Comparison of ENCODE assay signal across 18 mouse cellular contexts in genomic region chr9:74811437-74811836, GRCm38 (mm10). TPM values are rescaled to one million over a fixed set of nuclear protein-coding genes. Genes with fewer than 3 reads are reported as not detected.
DNase-seq lines count a peak whose midpoint lies in the region; ATAC-seq lines count a peak whose summit lies in the region.
"Had no signal": no experiment of that assay in that cellular context is flagged by ENCODE, and none has a peak within 500 bp of the region (broad histone marks: within the 10 kb centered on the region; RNA-seq: fewer than 3 reads in every experiment).

No protein-coding gene starts in this region.

- peak overlapping the region; percentile 42 for H3K4me2 ChIP-seq in heart, embryonic 16.5 days (ENCODE audit: low read depth, low read length)
- peak overlapping the region; percentile 30 for H3K4me2 ChIP-seq in forebrain, embryonic 13.5 days
- H3K4me2 ChIP-seq in midbrain, embryonic 15.5 days = no peak overlapping the region
- H3K4me2 ChIP-seq: limb, embryonic 15.5 days had no signal

- no peak overlapping the region for H3K9ac ChIP-seq in heart, embryonic 16.5 days (ENCODE audit: low read length)
- H3K9ac ChIP-seq in forebrain, embryonic 13.5 days = peak overlapping the region; percentile 21; the same call in 1 of the 2 replicates
- H3K9ac ChIP-seq in midbrain, embryonic 15.5 days = no peak overlapping the region
- H3K9ac ChIP-seq: limb, embryonic 15.5 days; liver, postnatal 0 days had no signal

- H3K27ac ChIP-seq in heart, embryonic 16.5 days (ENCODE audit: low read length) = no peak overlapping the region
- no peak overlapping the region for H3K27ac ChIP-seq in forebrain, embryonic 13.5 days
- H3K27ac ChIP-seq in midbrain, embryonic 15.5 days = no peak overlapping the region
- H3K27ac ChIP-seq: limb, embryonic 15.5 days; stomach, postnatal 0 days had no signal

- no peak overlapping the region for H3K4me3 ChIP-seq in heart, embryonic 16.5 days (ENCODE audit: low read length)
- no peak overlapping the region for H3K4me3 ChIP-seq in forebrain, embryonic 13.5 days
- no peak overlapping the region for H3K4me3 ChIP-seq in midbrain, embryonic 15.5 days
- H3K4me3 ChIP-seq: limb, embryonic 15.5 days had no signal

- 30% methylated on average over 8 of the region's 8 CpGs for WGBS in heart, embryonic 16.5 days
- 4% methylated on average over 8 of the region's 8 CpGs for WGBS in forebrain, embryonic 13.5 days
- 7% methylated on average over 8 of the region's 8 CpGs for WGBS in midbrain, embryonic 15.5 days

- intact Hi-C loops in heart, postnatal 36 days (cut with DNase I) = no loop called here

- peaks cover 9% of the 10 kb centered on the region; the same call in 1 of the 2 replicates for H3K27me3 ChIP-seq in heart, embryonic 16.5 days (ENCODE audit: control insufficient read depth, insufficient read depth, low read length)
- H3K27me3 ChIP-seq in forebrain, embryonic 13.5 days = 0 out of 2 replicates have a peak, but pooled peaks cover 6% of the 10 kb centered on the region
- H3K27me3 ChIP-seq in midbrain, embryonic 15.5 days (replicated peaks) = no peaks in the 10 kb centered on the region
- H3K27me3 ChIP-seq: limb, embryonic 15.5 days had no signal

- H3K4me1 ChIP-seq in heart, embryonic 16.5 days (ENCODE audit: control insufficient read depth, insufficient read depth, low read length) = peaks cover 8% of the 10 kb centered on the region
- H3K4me1 ChIP-seq in forebrain, embryonic 13.5 days = peaks cover 18% of the 10 kb centered on the region
- peaks cover 11% of the 10 kb centered on the region for H3K4me1 ChIP-seq in midbrain, embryonic 15.5 days
- H3K4me1 ChIP-seq: limb, embryonic 15.5 days had no signal

- H3K9me3 ChIP-seq in heart, embryonic 16.5 days (replicated peaks; ENCODE audit: control insufficient read depth, low read length) = no peaks in the 10 kb centered on the region
- no peaks in the 10 kb centered on the region for H3K9me3 ChIP-seq in forebrain, embryonic 13.5 days (replicated peaks)
- no peaks in the 10 kb centered on the region for H3K9me3 ChIP-seq in midbrain, embryonic 15.5 days
- H3K9me3 ChIP-seq: limb, embryonic 15.5 days had no signal

- no peak for ATAC-seq in heart, embryonic 16.5 days (replicated peaks; ENCODE audit: extremely low read depth, insufficient read depth, low FRiP score)
- peak; percentile 51; the same call in 1 of the 2 replicates for ATAC-seq in forebrain, embryonic 13.5 days
- 0 out of 2 replicates have a peak, but pooled peaks have one; percentile 42 for ATAC-seq in midbrain, embryonic 15.5 days (replicated peaks)
- ATAC-seq: inflammation-experienced regulatory T-cells, adult 6 months; liver, postnatal 0 days had no signal

- peak; percentile 18 for DNase-seq in embryo, embryonic 10 days (ENCODE audit: low spot score)
- DNase-seq in embryo, embryonic 10.5 days (ENCODE audit: low spot score) = no peak
- DNase-seq in heart, postnatal 36 days = no peak
- no peak for DNase-seq in kidney, adult 9 months
- DNase-seq in gastrocnemius, postnatal 25 days = no peak
- DNase-seq: cerebellum, postnatal 25 days; gastrocnemius, postnatal 14 days; liver, postnatal 0 days; lung, postnatal 14 days; right cerebral cortex, postnatal 25 days had no signal

- no peaks in the 10 kb centered on the region for H3K36me3 ChIP-seq in heart, embryonic 16.5 days (ENCODE audit: control insufficient read depth, insufficient read depth)
- no peaks in the 10 kb centered on the region for H3K36me3 ChIP-seq in forebrain, embryonic 13.5 days (ENCODE audit: poor library complexity, severe bottlenecking)
- H3K36me3 ChIP-seq in midbrain, embryonic 15.5 days (replicated peaks) = no peaks in the 10 kb centered on the region
- H3K36me3 ChIP-seq: limb, embryonic 15.5 days had no signal

RNA-seq across cellular contexts. Expression of gene Onecut1, which starts 50.3 kb away (rescaled TPM):
- not detected in 2 replicates for polyA plus RNA-seq in heart, embryonic 16.5 days (2015; fragmentation: Nextera tagmentation; extraction: Ambion mirVana)
- total RNA-seq in heart, postnatal 36 days (2021) = not detected
- polyA plus RNA-seq in forebrain, embryonic 13.5 days (2015; fragmentation: Nextera tagmentation; extraction: Ambion mirVana) = 1.2 and 2.2 TPM in 2 replicates
- polyA plus RNA-seq in midbrain, embryonic 15.5 days (2015; fragmentation: Nextera tagmentation; extraction: Ambion mirVana) = 7.0 and 8.2 TPM in 2 replicates
- total RNA-seq in gastrocnemius, postnatal 25 days (2021) = not detected
- total RNA-seq: gastrocnemius, postnatal 14 days; MEL had no signal
- polyA plus RNA-seq: heart, postnatal 0 days; inflammation-experienced regulatory T-cells, adult 6 months had no signal
